Mouse (Mus musculus): ENCODE measurements at regions not wholly inside any gene's neighbourhood (a gene's known extent, or its start where the extent isn't known, plus 50 kb on each side); places are given as distances from the start of the nearest gene placed in this dataset.
A peak's percentile ranks its signal among the peaks of the same experiment; 100 is the strongest.

DNA sequence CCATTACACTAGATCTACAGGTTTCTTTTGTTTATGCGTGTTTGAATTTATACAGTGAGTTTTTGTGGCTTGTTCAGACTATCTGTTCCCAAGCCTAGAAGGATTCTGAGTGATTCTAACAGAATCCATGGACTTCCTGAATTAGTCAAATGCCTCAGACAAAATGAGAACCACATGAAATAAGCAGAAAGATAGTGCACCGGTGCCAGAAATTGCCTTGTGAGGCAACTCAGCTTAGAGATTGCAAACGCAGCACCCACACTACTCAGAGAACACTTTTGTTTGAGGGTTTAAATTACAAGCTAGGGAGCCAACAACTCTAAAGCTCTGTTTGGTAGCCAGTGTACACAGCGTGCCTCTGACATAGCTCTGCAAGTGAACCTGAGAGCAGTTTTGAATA is 543.9 kb downstream of the Plcl1 start:
- Histone ChIP-seq H3K4me1 (replicated peaks) (no peaks in the 10 kb centered on the region), H3K9ac (no peak overlapping the region), H3K9me3 (no peaks in the 10 kb centered on the region), H3K4me3 (no peak overlapping the region), H3K36me3 (no peaks in the 10 kb centered on the region), H3K27me3 (no peaks in the 10 kb centered on the region), H3K4me2 (no peak overlapping the region), H3K27ac (replicated peaks) (no peak overlapping the region)
- ATAC-seq (ENCODE audit: low FRiP score, low read depth) = no peak
- 96% methylated on average over 4 of the region's 4 CpGs for WGBS

DNA sequence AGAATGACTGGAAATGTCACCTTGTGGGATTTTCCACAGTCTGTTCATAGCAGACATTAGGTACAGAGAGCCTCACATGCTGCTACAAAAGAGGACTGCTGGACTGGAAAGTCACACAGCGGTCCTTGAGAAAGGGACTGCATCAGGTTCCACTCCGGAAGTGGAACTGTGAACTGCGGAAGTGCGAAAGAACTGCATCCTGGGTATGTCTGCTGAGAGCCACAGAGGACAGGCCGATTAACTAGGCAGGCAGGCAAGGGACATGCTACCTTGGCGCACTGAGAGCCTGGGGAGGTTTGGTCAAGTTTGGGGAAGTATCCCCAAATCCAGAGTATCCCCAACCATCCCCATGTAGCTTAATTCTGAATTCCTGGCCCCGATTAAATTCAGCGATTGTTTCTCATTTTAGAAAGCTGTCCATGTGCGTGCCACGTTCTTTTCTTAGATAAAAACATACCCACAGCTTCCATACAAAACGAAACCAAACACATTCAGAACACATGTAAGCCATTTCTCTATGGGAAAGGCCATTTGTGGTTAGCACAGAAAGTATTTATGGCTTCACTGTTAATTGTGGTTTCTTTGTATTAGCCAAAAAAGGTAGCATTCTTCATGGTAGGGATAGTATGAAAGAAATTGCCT is 552.2 kb downstream of the Plcl1 start:
- Histone ChIP-seq H3K27ac (replicated peaks) (no peak overlapping the region), H3K9ac (no peak overlapping the region), H3K4me3 (no peak overlapping the region), H3K4me2 (no peak overlapping the region), H3K4me1 (replicated peaks) (no peaks in the 10 kb centered on the region), H3K27me3 (no peaks in the 10 kb centered on the region), H3K9me3 (no peaks in the 10 kb centered on the region), H3K36me3 (no peaks in the 10 kb centered on the region)
- no peak for ATAC-seq (ENCODE audit: low FRiP score, low read depth)
- WGBS = 86% methylated on average over 11 of the region's 11 CpGs

DNA sequence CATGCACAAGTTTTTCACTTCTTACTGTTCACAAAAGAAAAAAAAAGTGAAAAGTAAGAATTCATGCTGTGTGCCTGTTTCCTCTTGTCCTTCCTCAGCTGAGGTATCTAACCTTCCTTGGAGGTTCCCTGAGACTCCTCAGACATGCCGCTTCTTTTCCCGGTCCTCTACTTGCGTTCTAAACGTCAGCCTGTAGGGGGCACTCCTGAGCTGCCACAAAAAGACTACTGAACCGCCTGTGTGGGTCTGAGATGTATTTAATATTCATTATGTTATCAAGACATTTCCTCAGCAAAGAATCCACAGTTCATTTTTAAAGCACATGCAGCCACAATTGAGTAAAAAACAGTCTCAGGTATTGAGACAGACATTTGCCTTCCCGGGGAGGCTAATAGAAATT is 554.6 kb downstream of the Plcl1 start:
- Histone ChIP-seq H3K27ac (replicated peaks) (no peak overlapping the region), H3K27me3 (no peaks in the 10 kb centered on the region), H3K4me3 (no peak overlapping the region), H3K9me3 (no peaks in the 10 kb centered on the region), H3K36me3 (no peaks in the 10 kb centered on the region), H3K4me1 (replicated peaks) (no peaks in the 10 kb centered on the region), H3K9ac (no peak overlapping the region), H3K4me2 (no peak overlapping the region)
- peak; percentile 85 for ATAC-seq (ENCODE audit: low FRiP score, low read depth)
- WGBS = 17% methylated on average over 6 of the region's 6 CpGs

DNA sequence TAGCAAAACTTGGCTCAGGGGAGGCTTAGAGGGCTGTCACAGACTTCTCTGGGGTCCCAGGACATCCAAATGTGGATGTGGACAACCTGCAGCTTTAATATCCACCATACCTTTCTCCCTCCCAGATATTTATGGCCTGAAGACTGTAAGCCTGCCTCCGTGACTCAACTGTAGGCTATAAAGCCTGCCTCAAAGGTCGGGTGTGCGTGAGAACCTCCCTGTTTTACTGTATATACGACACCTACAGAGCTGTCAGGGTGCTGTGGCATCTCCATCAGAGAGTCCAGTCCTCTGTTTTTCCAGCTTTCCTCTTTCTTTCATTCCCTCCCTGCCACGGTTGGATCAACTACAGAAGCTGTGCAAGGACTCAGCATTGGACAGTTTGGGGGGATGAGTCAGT is 558.1 kb downstream of the Plcl1 start:
- Histone ChIP-seq H3K9ac (no peak overlapping the region), H3K27me3 (no peaks in the 10 kb centered on the region), H3K4me2 (no peak overlapping the region), H3K27ac (replicated peaks) (no peak overlapping the region), H3K4me3 (no peak overlapping the region), H3K9me3 (no peaks in the 10 kb centered on the region), H3K36me3 (no peaks in the 10 kb centered on the region), H3K4me1 (replicated peaks) (no peaks in the 10 kb centered on the region)
- no peak for ATAC-seq (ENCODE audit: low FRiP score, low read depth)
- 83% methylated on average over 5 of the region's 5 CpGs for WGBS

DNA sequence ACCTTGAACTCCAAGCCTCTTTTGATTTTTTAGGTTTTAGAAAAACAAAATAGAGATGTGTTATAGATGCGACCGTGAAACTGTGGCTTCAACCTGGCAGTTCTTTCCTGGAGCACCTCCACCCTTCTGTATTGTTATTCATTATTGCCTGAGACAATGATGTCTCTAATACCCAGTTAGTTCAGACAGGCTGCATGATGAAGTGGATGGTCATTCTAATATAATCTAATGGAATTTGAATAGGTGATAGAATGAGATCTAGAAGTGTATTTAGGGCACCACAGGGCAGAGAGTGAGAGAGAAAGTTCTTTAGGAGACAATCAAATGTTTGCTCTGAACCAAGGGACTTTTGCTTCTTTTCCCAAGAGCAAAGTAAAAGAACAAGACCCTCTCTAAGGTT is 560.6 kb downstream of the Plcl1 start:
- Histone ChIP-seq H3K4me1 (replicated peaks) (no peaks in the 10 kb centered on the region), H3K36me3 (no peaks in the 10 kb centered on the region), H3K27me3 (no peaks in the 10 kb centered on the region), H3K9me3 (no peaks in the 10 kb centered on the region), H3K27ac (replicated peaks) (no peak overlapping the region), H3K9ac (no peak overlapping the region), H3K4me3 (no peak overlapping the region), H3K4me2 (no peak overlapping the region)
- ATAC-seq (ENCODE audit: low FRiP score, low read depth) = no peak
- 91% methylated on average over 2 of the region's 2 CpGs for WGBS

DNA sequence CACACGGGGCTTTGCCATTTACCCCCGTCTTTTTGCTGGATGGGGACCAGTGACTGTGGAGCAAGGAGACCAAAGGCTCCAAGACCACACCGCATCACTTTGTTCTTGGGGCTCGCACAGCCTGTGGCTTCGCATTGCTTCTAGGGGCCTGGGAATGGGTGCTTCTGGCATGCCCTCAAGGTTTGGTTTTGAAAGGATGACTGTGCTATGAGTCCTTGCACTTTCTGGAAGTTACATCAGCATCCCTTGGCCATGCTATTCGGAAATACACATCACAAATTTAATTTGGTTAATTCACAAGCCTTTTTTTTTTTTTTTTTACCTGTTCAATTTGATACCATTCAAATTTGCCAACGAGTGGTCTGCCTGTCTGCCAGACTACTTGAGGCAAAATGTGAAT is 562.1 kb downstream of the Plcl1 start:
- WGBS = 94% methylated on average over 7 of the region's 7 CpGs
- no peaks in the 10 kb centered on the region for H3K27me3 ChIP-seq
- ATAC-seq (ENCODE audit: low FRiP score, low read depth) = no peak
- no peaks in the 10 kb centered on the region for H3K36me3 ChIP-seq
- no peak overlapping the region for H3K4me2 ChIP-seq
- no peaks in the 10 kb centered on the region for H3K4me1 ChIP-seq (replicated peaks)
- H3K9ac ChIP-seq = no peak overlapping the region
- no peak overlapping the region for H3K27ac ChIP-seq (replicated peaks)
- H3K9me3 ChIP-seq = no peaks in the 10 kb centered on the region
- no peak overlapping the region for H3K4me3 ChIP-seq

DNA sequence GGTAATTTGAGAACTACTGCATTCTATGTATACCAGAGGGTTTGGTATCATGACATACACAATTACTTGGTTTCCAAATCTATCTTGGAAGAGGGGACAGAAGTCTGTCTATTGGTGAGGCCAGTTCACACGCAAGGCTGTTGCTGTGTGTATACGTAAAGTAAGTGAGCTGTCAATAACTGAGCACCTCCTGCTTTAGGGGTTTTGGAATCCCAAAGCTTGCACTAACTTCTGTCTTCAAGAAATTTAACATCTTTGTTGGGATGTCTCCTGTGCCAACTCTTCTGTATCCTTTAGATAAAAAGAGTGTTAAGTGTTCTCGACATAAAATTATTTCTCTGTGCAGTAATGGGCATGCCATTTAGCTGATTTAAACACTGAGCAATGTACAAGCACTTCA is 572.1 kb downstream of the Plcl1 start:
- H3K9ac ChIP-seq = no peak overlapping the region
- H3K4me1 ChIP-seq (replicated peaks) = no peaks in the 10 kb centered on the region
- no peaks in the 10 kb centered on the region for H3K36me3 ChIP-seq
- H3K4me3 ChIP-seq = no peak overlapping the region
- H3K27ac ChIP-seq (replicated peaks) = no peak overlapping the region
- 85% methylated on average over 3 of the region's 3 CpGs for WGBS
- H3K4me2 ChIP-seq = no peak overlapping the region
- ATAC-seq (ENCODE audit: low FRiP score, low read depth) = no peak
- H3K27me3 ChIP-seq = no peaks in the 10 kb centered on the region
- H3K9me3 ChIP-seq = no peaks in the 10 kb centered on the region

DNA sequence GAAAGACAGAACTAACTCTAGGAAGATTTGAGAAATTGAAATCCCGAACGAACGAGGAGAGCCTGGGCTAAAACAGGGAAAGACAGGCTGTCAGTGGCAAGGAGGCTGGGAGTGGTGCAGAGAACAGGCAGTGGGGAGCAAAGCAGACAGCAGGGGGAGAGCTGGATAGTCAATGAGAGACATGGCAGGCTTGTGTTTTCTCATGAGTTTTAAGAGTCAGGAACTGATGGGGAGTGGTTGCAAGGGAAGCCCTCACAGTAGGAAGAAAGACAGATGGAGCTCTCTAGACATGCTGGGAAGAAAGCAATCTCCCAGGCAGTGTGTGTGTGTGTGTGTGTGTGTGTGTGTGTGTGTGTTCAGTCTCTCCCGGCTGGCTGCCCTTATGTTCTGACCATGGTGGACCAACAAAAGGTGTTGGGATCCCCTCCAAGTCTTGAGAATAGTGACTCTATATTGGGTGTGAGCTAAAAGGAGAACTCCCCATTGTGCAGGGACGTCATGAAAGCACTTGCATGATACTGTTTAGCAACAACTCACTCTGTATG is 577.9 kb downstream of the Plcl1 start:
- ATAC-seq (ENCODE audit: low FRiP score, low read depth) = 0 out of 2 replicates have a peak, but pooled peaks have one; percentile 34
- Histone ChIP-seq H3K4me3 (no peak overlapping the region), H3K36me3 (no peaks in the 10 kb centered on the region), H3K4me1 (replicated peaks) (no peaks in the 10 kb centered on the region), H3K27ac (replicated peaks) (no peak overlapping the region), H3K27me3 (no peaks in the 10 kb centered on the region), H3K4me2 (no peak overlapping the region), H3K9me3 (no peaks in the 10 kb centered on the region), H3K9ac (no peak overlapping the region)
- 67% methylated on average over 5 of the region's 5 CpGs for whole genome bisulfite sequencing

DNA sequence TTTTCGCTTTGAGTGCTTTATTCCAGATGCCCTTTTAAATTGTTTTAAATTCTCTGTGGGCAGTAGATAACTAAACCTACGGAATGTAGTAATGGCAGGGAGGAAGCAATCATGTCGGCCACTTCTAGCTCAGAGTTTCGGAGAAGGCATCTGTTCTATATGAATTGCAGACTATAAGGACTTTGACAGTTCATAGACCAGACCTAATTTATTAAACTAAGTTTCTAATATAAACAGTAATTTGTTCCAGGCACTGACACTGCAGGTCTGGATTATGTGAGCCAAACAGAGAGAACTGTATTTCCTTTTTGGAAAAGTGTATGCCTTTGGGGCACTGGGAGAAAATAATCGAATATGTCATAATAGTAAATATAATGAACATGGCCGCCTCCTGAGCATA is 591.4 kb downstream of the Plcl1 start:
- Histone ChIP-seq H3K9me3 (no peaks in the 10 kb centered on the region), H3K27me3 (no peaks in the 10 kb centered on the region), H3K36me3 (no peaks in the 10 kb centered on the region), H3K4me3 (no peak overlapping the region), H3K4me1 (replicated peaks) (no peaks in the 10 kb centered on the region), H3K4me2 (no peak overlapping the region), H3K9ac (no peak overlapping the region), H3K27ac (replicated peaks) (no peak overlapping the region)
- WGBS = 92% methylated on average over 6 of the region's 6 CpGs
- no peak for ATAC-seq (ENCODE audit: low FRiP score, low read depth)
